Mouse (Mus musculus) cerebellum, adult 9-11 months (tissue): Measurements from ENCODE around the gene Dhrs11.
"Not testable (repeated sequence)": the region's sequence is repeated elsewhere in the genome, so short reads cannot be mapped to it uniquely, and the experiment has no call there.

Experiments
- DNase-seq: peaks from one replicate; pipeline ENCODE4 v3.0.0; 2022

The Dhrs11 gene

GRCm38 (mm10) chr11:84828516-84829399 lies at the start of gene Dhrs11:
TSS of gene Dhrs11 (minus strand) at chr11:84828994.
- peak; percentile 93 for DNase-seq

DNA sequence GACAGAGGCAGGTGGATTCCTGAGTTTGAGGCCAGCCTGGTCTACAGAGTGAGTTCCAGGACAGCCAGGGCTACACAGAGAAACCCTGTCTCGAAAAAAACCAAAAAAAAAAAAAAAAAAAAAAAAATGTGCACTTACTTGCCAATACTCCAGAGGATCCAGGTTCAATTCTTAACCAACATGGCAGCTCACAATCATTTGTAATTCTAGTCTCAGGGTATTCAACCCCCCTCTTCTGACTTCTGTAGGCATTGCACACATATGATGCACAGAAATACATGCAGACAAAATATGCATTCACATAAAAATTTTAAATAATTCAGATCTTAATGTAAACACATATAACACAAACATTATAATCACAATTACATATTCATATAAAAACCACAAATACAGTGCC lies 47.2 kb upstream of the Dhrs11 start:
- DNase-seq = not testable (repeated sequence)

DNA sequence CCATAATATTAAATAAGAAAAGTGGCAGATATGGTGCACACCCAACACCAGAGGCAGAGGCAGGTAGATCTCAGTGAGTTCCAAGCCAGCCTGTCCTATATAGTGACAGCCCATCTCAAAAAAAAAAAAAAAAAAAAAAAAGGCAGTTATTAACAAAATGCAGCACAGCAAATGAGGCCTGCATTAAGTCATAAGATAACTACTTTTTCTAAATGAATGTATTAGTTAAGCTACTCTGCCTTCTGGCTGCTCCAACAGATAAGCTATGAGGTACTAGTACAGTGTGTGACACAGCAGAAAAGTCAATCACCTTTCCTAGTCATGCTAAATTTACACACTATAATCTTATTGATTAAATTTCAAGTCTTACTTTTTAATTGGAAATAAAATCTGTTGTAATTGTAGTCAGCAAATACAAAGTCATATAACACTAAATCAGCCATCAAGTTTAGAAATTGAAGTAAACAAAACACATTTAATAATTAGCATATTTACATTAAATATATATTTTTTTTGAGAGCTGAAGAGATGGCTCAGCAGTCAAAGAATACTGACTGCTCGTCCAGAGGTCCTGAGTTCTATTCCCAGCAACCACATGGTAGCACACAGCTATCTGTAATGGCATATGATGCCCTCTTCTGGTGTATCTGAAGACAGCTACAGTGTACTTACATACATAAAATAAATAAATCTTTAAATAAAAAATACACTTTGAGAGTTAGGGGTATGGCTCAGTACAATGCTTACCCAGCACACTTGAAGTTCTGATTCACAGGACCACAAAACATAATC lies 44.4 kb upstream of the Dhrs11 start:
- DNase-seq = no peak

GRCm38 (mm10) chr11:84871548-84872069 lies 42.8 kb upstream of the Dhrs11 start:
- DNase-seq = no peak

DNA sequence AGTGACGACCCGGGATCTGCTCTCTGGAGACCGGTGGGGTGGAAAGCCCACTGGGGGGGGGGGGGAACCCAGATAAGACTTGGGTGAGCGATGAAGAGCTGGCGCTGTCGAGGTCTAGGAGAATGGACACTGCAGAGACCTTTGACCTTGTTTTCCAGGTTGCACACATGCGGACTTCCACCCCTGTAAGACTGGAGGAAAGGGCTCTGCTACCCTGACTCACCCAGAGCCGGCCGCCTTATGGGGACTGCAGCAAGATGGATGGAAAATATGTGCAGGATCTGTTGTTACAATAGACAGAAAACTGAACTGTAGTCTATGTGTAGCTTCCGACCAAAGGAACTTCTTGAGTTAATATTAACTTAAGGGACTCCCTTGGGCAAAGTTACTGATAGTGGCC lies 42.3 kb upstream of the Dhrs11 start:
- DNase-seq = no peak

- peak; percentile 94 for DNase-seq
Observed at GRCm38 (mm10) chr11:84870337-84871043, 41.7 kb upstream of the Dhrs11 start, which contains the start of gene Ggnbp2. TSS of gene Ggnbp2 (minus strand) at chr11:84870817.

GRCm38 (mm10) chr11:84869537-84870232 lies 40.9 kb upstream of the Dhrs11 start:
- peak; percentile 93 for DNase-seq

- DNase-seq = no peak
Observed at GRCm38 (mm10) chr11:84868786-84869259, 40.0 kb upstream of the Dhrs11 start.

DNA sequence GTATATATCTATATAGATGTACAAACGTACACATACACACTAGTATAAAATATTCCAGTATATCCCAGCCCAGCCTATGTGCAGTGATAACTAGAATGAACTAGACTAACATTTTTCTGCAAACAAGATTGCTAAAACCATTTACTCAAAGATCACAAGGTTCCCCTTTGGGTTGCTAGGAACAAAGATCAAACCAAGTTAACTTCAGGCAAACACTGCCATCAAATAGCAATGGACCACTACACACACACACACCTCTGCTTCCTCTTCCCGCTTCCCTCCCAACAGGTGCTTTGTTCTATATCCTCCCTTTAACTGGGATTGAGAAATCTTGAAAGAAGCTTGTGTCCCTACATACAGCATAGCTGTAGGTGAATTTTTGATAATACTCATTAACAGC lies 38.8 kb upstream of the Dhrs11 start:
- DNase-seq = no peak

DNA sequence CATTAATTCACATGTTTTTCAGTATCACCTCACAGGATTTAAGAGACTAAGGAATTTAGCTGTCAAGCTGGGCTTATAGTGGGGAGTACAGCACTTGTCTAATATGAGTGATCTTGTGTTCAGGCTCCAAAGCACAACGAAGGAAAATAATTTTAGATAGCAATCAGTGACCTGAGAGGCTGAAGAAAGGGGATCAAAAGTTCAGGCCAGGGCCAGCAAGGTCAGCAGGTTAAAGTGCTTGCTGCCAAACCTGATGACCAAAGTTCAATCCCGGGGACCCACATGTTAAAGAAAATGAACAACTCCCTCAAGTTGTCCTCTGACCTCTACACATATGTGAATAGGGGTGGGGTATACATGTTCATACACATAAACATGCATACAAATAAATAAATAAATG lies 36.5 kb upstream of the Dhrs11 start:
- DNase-seq = no peak

DNA sequence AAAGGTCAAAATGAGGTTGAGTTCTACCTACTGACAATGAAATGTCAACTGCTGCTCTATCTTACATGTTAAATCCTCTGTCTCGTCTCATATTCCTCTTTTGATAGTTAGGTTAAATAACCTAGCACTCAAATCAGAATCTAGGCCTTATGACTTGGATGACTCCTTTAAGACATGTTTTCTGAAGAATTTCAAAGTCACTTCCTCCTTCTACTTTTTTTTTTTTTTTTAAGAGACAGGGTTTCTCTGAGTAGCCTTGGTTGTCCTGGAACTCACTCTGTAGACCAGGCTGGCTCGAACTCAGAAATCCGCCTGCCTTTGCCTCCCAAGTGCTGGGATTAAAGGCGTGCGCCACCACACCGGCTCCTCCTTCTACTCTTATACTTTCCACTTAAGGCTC lies 26.5 kb upstream of the Dhrs11 start:
- no peak for DNase-seq

DNA sequence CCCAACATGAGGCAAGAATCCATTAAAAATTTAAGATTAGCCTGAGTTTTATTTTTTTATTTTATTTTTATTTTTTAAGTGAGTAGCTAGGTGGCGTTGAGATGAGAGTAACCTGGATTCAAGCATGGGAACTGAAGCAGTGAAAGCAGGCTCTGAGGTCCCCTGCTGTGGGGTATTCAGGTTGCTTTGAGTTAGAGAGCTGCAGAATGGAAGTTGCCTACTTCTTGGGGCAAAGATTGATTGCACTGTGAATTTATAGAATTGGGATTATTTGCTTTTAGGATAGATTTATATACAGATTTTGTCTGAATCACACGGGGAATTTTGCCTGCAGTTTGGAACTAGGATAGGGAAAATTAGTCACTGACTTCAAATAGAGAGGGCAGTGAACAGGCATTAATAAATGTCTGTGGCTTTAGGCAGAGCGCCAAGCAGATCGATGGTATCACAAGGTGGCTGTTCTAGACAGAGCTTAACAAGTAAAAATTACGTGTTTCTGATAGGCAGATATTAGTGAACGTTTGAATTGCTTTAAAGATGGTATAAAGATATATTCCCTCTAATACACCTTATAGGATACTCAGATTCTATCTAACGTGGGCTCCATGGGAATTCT lies 18.8 kb upstream of the Dhrs11 start:
- DNase-seq = no peak

- DNase-seq = no peak
Observed at GRCm38 (mm10) chr11:84846741-84847474, 18.1 kb upstream of the Dhrs11 start.

DNA sequence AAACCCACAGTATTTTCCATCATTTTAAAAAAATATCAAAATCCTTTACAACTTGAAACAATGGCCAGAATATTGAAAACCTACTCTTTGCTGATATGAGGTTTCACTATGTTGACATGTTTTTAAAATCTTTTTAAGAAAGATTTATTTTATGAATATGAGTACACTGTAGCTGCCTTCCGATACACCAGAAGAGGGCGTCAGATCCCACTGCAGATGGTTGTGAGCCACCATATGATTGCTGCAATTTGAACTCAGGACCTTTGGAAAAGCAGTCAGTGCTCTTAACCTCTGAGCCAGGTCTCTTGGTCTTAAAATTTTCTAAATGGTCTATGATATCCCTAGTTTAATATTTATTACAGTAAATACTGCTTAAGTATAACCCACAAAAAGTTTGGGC lies 10.5 kb upstream of the Dhrs11 start:
- DNase-seq = no peak

DNA sequence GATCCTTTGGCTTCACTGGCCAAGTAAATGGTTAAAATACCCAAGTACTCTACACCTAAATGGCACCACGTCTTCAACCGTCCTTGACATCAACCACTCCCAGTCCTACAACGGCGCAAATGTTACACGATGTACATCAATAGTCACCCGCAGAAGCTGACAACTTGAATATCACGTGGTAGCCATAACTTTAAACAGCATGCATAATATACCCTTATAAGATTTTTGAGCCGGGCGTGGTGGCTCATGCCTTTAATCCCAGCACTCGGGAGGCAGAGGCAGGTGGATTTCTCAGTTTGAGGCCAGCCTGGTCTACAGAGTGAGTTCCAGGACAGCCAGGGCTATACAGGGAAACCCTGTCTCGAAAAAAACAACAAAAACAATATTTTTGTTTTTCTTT lies 701 bp upstream of the Dhrs11 start:
- DNase-seq = not testable (repeated sequence)

GRCm38 (mm10) chr11:84827901-84828503 lies 792 bp downstream of the Dhrs11 start:
- no peak for DNase-seq

- no peak for DNase-seq
Observed at GRCm38 (mm10) chr11:84827492-84827891, 1.3 kb downstream of the Dhrs11 start.

DNA sequence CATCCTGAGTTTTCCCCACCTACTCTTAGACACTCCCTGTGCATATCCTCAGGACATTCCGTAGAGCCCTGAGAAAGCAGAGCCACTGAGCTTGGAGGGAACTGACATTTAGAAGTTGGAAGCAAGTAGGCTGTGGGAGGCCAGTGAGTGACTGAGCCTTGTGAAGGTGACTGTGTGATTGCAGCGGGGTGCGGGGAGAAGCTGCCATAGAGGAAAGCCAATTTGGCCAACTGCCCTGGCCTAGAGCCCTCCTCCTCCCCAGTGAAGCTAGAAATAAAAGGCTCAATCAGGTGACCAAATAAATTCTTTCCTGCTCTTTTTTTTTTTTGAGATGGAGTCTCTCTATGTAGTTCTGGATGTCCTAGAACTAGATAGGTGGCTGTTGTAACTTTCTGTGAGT lies 2.6 kb downstream of the Dhrs11 start:
- peak; percentile 86 for DNase-seq

DNA sequence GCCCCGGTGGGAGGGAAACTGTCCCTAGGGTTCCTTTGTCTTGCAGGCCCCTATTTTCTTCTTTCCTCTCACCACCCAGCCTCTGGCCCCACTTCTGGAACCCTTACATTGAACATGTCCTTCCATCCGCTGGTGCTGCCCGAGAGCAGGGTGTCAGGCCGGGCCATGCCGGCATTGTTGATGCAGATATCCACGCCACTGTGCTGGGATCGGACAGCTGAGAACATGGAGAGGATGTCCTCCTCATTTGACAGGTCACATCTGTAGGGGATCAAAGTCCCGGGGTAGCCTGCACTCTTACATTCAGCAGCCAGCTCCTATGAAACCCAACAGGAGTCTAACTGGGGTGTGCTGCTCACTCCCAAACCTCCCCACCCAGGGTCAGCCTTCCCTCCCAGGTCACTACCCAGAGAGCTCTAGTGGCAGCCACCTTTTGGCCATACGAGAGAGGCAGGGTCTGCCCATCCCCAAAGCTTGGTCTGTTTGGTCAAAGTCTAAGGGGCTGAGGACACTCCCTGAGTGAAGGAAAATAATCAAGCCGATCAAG lies 3.5 kb downstream of the Dhrs11 start:
- no peak for DNase-seq

DNA sequence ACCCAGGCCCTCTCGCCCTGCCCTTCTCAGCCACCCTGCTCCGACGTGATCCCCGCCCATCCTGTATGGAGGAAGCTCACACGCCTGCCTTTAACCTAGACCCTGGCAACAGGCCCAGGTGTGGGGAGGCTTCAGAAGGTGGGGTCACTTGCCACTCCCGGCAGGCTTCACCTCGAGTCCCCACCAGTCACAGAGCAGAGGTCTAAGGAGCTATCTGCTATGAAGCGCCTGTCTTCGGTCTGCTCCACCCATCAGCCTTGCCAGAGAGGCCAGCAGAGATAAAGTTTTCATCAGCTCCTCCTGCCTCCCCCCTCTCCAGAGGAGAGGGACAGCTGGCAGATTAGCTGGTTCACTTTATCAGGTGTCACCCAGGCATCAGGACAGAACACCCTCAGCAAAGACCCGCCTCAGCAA lies 5.3 kb downstream of the Dhrs11 start:
- no peak for DNase-seq
